Mouse (Mus musculus) small intestine, adult 2 months (tissue): ENCODE measurements at regions not wholly inside any gene's neighbourhood (a gene's known extent, or its start where the extent isn't known, plus 50 kb on each side); places are given as distances from the start of the nearest gene placed in this dataset.

Source experiments
- CTCF ChIP-seq: fragments of 200-500 bp; IDR thresholded peaks from 2 replicates; pipeline ENCODE4 v1.5.1; 2012; ENCODE audit warnings: low read depth, mild to moderate bottlenecking, control low read depth, inconsistent platforms, low read length, moderate library complexity, mixed read lengths; ENCODE audit not compliant: insufficient replicate concordance, insufficient read length; ENCODE audit errors: extremely low read depth
- POLR2A ChIP-seq: fragments of 200-500 bp; IDR thresholded peaks from 2 replicates; pipeline ENCODE4 v1.6.1; 2012; ENCODE audit warnings: low read depth, mild to moderate bottlenecking, control low read depth, inconsistent platforms, low read length, moderate library complexity

GRCm38 (mm10) chr17:49149896-49150295, 217.7 kb downstream of the Lrfn2 start:
- TF ChIP-seq CTCF (no peak), POLR2A (no peak)
